Mouse (Mus musculus) CH12.LX (cell line): ENCODE data around the gene Hpcal1. TPM values are rescaled to one million over a fixed set of nuclear protein-coding genes. Genes with fewer than 3 reads are reported as not detected.

Source experiments
- DNase-seq: peaks from one replicate; pipeline ENCODE4 v3.0.0-alpha.2; 2013; ENCODE audit errors: extremely low read depth
- H3K27ac ChIP-seq: 2 replicates; pipeline ENCODE4 v1.5.1; 2012; ENCODE audit warnings: low read depth, mild to moderate bottlenecking, control low read depth, moderate library complexity; ENCODE audit not compliant: insufficient read depth
- H3K27me3 ChIP-seq: replicated peaks from 2 replicates; pipeline ENCODE3; 2012; ENCODE audit warnings: inconsistent platforms
- H3K36me3 ChIP-seq, 2 experiments: replicated peaks in 1 of 2; 2 replicates each; pipeline versions ENCODE3 to v1.6.1; 2012; ENCODE audit warnings: inconsistent platforms in 1 of 2, low read length in 1 of 2, mild to moderate bottlenecking in 1 of 2, mixed read lengths in 1 of 2, moderate library complexity in 1 of 2; ENCODE audit not compliant: control insufficient read depth in 1 of 2, insufficient read depth in 1 of 2
- H3K4me1 ChIP-seq, 2 experiments: 2 replicates each; pipeline ENCODE4 v1.6.1; 2012; ENCODE audit warnings: inconsistent platforms in 1 of 2, moderate library complexity in 1 of 2; ENCODE audit not compliant: insufficient read depth in 2 of 2, control insufficient read depth in 1 of 2
- H3K4me2 ChIP-seq: 2 replicates; pipeline ENCODE4 v1.6.1; 2012; ENCODE audit warnings: low read depth, mild to moderate bottlenecking, control low read depth; ENCODE audit not compliant: poor library complexity, insufficient read depth, severe bottlenecking
- H3K4me3 ChIP-seq, 3 experiments: fragments of 150-350 bp in 1 of 3; sonication (generic) in 1 of 3; replicated peaks in 1 of 3; 2 replicates each; pipeline versions ENCODE3 to v1.5.1; 2011 to 2012; ENCODE audit warnings: low read depth in 2 of 3, low read length in 2 of 3, mild to moderate bottlenecking in 2 of 3, moderate library complexity in 2 of 3, control low read depth in 1 of 3, improper control_type of control experiment in 1 of 3, inconsistent platforms in 1 of 3, mixed read lengths in 1 of 3; ENCODE audit not compliant: poor library complexity in 1 of 3
- H3K79me2 ChIP-seq: replicated peaks from 2 replicates; pipeline ENCODE4 v1.6.1; 2012; ENCODE audit warnings: mild to moderate bottlenecking, moderate library complexity; ENCODE audit not compliant: control insufficient read depth, poor library complexity, insufficient read depth, severe bottlenecking; ENCODE audit errors: extremely low read depth
- H3K9ac ChIP-seq: 2 replicates; pipeline ENCODE4 v1.6.1; 2012; ENCODE audit warnings: low read depth, mild to moderate bottlenecking, control low read depth, moderate library complexity; ENCODE audit not compliant: insufficient read depth
- H3K9me3 ChIP-seq: replicated peaks from 2 replicates; pipeline ENCODE3; 2012; ENCODE audit warnings: low read length, inconsistent platforms, mixed read lengths
- BHLHE40 ChIP-seq: IDR thresholded peaks from 2 replicates; pipeline ENCODE4 v1.6.1; 2011; ENCODE audit warnings: mild to moderate bottlenecking, low read depth, low read length, improper control_type of control experiment
- CHD1 ChIP-seq: IDR thresholded peaks from 2 replicates; pipeline ENCODE4 v1.6.1; 2012; ENCODE audit warnings: low read depth, low read length, improper control_type of control experiment, inconsistent platforms
- CHD2 ChIP-seq: IDR thresholded peaks from 2 replicates; pipeline ENCODE4 v1.6.1; 2011; ENCODE audit warnings: low read length, improper control_type of control experiment
- CTCF ChIP-seq, 2 experiments: IDR thresholded peaks in 1 of 2; conservative IDR thresholded peaks in 1 of 2; 2 replicates each; pipeline ENCODE4 v1.5.1; 2011 to 2012; ENCODE audit warnings: low read depth in 2 of 2, low read length in 2 of 2, improper control_type of control experiment in 1 of 2, inconsistent platforms in 1 of 2, mild to moderate bottlenecking in 1 of 2, moderate library complexity in 1 of 2
- ELF1 ChIP-seq: IDR thresholded peaks from 2 replicates; pipeline ENCODE4 v1.6.1; 2014; ENCODE audit warnings: low read depth, mild to moderate bottlenecking, inconsistent platforms, low read length, improper control_type of control experiment
- EP300 ChIP-seq: IDR thresholded peaks from 2 replicates; pipeline ENCODE4 v1.6.1; 2011; ENCODE audit warnings: low read length, improper control_type of control experiment
- ETS1 ChIP-seq: conservative IDR thresholded peaks from 2 replicates; pipeline ENCODE4 v1.6.1; 2012; ENCODE audit warnings: low read depth, mild to moderate bottlenecking, inconsistent platforms, low read length, improper control_type of control experiment, moderate library complexity
- GABPA ChIP-seq: IDR thresholded peaks from 2 replicates; pipeline ENCODE4 v1.6.1; 2012; ENCODE audit warnings: low read depth, low read length, improper control_type of control experiment, inconsistent platforms; ENCODE audit not compliant: insufficient replicate concordance
- IRF4 ChIP-seq: IDR thresholded peaks from 2 replicates; pipeline ENCODE4 v1.6.1; 2014; ENCODE audit warnings: low read depth, mild to moderate bottlenecking, inconsistent platforms, low read length, improper control_type of control experiment
- JUN ChIP-seq: IDR thresholded peaks from 2 replicates; pipeline ENCODE4 v1.6.1; 2011; ENCODE audit warnings: low read depth, mild to moderate bottlenecking, low read length, improper control_type of control experiment, moderate library complexity; ENCODE audit not compliant: insufficient read depth
- MAZ ChIP-seq: IDR thresholded peaks from 2 replicates; pipeline ENCODE4 v1.6.1; 2012; ENCODE audit warnings: low read depth, mild to moderate bottlenecking, inconsistent platforms, low read length, improper control_type of control experiment, moderate library complexity
- MYC ChIP-seq: IDR thresholded peaks from 2 replicates; pipeline ENCODE4 v1.6.1; 2011; ENCODE audit warnings: low read depth, mild to moderate bottlenecking, improper control_type of control experiment, low read length
- NRF1 ChIP-seq: IDR thresholded peaks from 2 replicates; pipeline ENCODE4 v1.6.1; 2014; ENCODE audit warnings: low read depth, mild to moderate bottlenecking, inconsistent platforms, low read length, improper control_type of control experiment, moderate library complexity
- PAX5 ChIP-seq: IDR thresholded peaks from 2 replicates; pipeline ENCODE4 v1.6.1; 2012; ENCODE audit warnings: low read length, inconsistent platforms, mixed read lengths
- POLR2A ChIP-seq: IDR thresholded peaks from 2 replicates; pipeline ENCODE4 v1.6.1; 2011; ENCODE audit warnings: low read depth, mild to moderate bottlenecking, improper control_type of control experiment, low read length
- POLR2AphosphoS2 ChIP-seq: IDR thresholded peaks from 2 replicates; pipeline ENCODE4 v1.6.1; 2011; ENCODE audit warnings: low read depth, low read length, improper control_type of control experiment
- RCOR1 ChIP-seq: conservative IDR thresholded peaks from 2 replicates; pipeline ENCODE4 v1.6.1; 2012; ENCODE audit warnings: low read depth, mild to moderate bottlenecking, inconsistent platforms, low read length, improper control_type of control experiment
- SMC3 ChIP-seq: IDR thresholded peaks from 2 replicates; pipeline ENCODE4 v1.6.1; 2011; ENCODE audit warnings: low read depth, low read length, improper control_type of control experiment
- TCF12 ChIP-seq: IDR thresholded peaks from 2 replicates; pipeline ENCODE4 v1.6.1; 2014; ENCODE audit warnings: low read depth, mild to moderate bottlenecking, inconsistent platforms, low read length, improper control_type of control experiment
- UBTF ChIP-seq: IDR thresholded peaks from 2 replicates; pipeline ENCODE4 v1.6.1; 2012; ENCODE audit warnings: low read depth, mild to moderate bottlenecking, inconsistent platforms, low read length, improper control_type of control experiment, moderate library complexity
- USF1 ChIP-seq: IDR thresholded peaks from 2 replicates; pipeline ENCODE4 v1.6.1; 2014; ENCODE audit warnings: low read depth, mild to moderate bottlenecking, inconsistent platforms, low read length, improper control_type of control experiment
- ZC3H11A ChIP-seq: IDR thresholded peaks from 2 replicates; pipeline ENCODE4 v1.6.1; 2012; ENCODE audit warnings: low read depth, mild to moderate bottlenecking, inconsistent platforms, low read length, improper control_type of control experiment
- ZMIZ1 ChIP-seq: IDR thresholded peaks from 2 replicates; pipeline ENCODE4 v1.6.1; 2012; ENCODE audit warnings: low read depth, mild to moderate bottlenecking, inconsistent platforms, low read length, improper control_type of control experiment
- ZNF384 ChIP-seq: IDR thresholded peaks from 2 replicates; pipeline ENCODE4 v1.6.1; 2012; ENCODE audit warnings: low read depth, low read length, improper control_type of control experiment, inconsistent platforms
- dilution Hi-C: fragments of 300-500 bp; cut with MboI; formaldehyde crosslinking; loops from 2 replicates; pipeline ENCODE4 v1.14.3; 2020; ENCODE audit warnings: low sequenced_read_pairs; ENCODE audit not compliant: extremely low pct_unique_long_range_greater_than_20kb, extremely low pct_ligation_motif_present
- in situ Hi-C: fragments of 300-500 bp; cut with MboI; formaldehyde crosslinking; loops from 3 replicates; pipeline ENCODE4 v1.14.3; 2019; ENCODE audit warnings: low sequenced_read_pairs, low pct_ligation_motif_present, low pct_unique_long_range_greater_than_20kb, mixed read lengths
- polyA plus RNA-seq: library from polyadenylated mRNA; unstranded; fragments of >175 nt; gene quantifications from 2 replicates; pipeline ENCODE4 v1.2.1, GENCODE M21; 2012; ENCODE audit warnings: low read depth; ENCODE audit not compliant: insufficient read length
- total RNA-seq, 2 experiments: library from RNA; depleted of rRNA; stranded (reverse); fragments of 300-350 nt in 1 of 2; fragments of >200 nt in 1 of 2; gene quantifications; 2 replicates each; pipeline ENCODE4 v1.2.3; 2012 to 2014

Hpcal1 gene
- total and polyA plus RNA-seq, 3 experiments, result 4.9 to 5.5 (median 4.9) TPM

- H3K36me3 ChIP-seq, result peaks cover 0 to 2% of the 10 kb centered on the region in 2 experiments
- no peak overlapping the region for H3K27ac ChIP-seq
- DNase-seq, result no peak
- no peak overlapping the region for H3K4me3 ChIP-seq
- TF ChIP-seq BHLHE40, result no peak
- TF ChIP-seq ZC3H11A, result no peak
- TF ChIP-seq IRF4, result no peak
- TF ChIP-seq JUN, result no peak
- TF ChIP-seq GABPA, result no peak
- no peak for TF ChIP-seq CHD2
- TF ChIP-seq RCOR1, result no peak
- no peak for TF ChIP-seq NRF1
- no peak for TF ChIP-seq TCF12
- no peaks in the 10 kb centered on the region for H3K79me2 ChIP-seq
- no peaks in the 10 kb centered on the region for H3K27me3 ChIP-seq
- H3K9ac ChIP-seq, result no peak overlapping the region
- dilution Hi-C loops (no loop called here), in situ Hi-C loops (loop anchor here (5.0 to 10.0 kb wide), 2 partner anchors 116 to 239 kb away; no protein-coding TSS in a partner anchor)
- H3K4me2 ChIP-seq, result no peak overlapping the region
- no peaks in the 10 kb centered on the region for H3K9me3 ChIP-seq
- peaks cover 0 to 3% of the 10 kb centered on the region in 2 experiments; a peak in 1 of 4 replicates for H3K4me1 ChIP-seq
Observed at GRCm38 (mm10) chr12:17791111-17791510, 100.5 kb downstream of the Hpcal1 start.

- no peak for DNase-seq
- Histone ChIP-seq H3K27me3 (no peaks in the 10 kb centered on the region), H3K9me3 (no peaks in the 10 kb centered on the region), H3K4me3 (no peak overlapping the region), H3K4me2 (no peak overlapping the region), H3K9ac (no peak overlapping the region), H3K4me1 (peaks cover 0 to 3% of the 10 kb centered on the region in 2 experiments; a peak in 1 of 4 replicates), H3K36me3 (no peaks in the 10 kb centered on the region), H3K79me2 (no peaks in the 10 kb centered on the region), H3K27ac (no peak overlapping the region)
- TF ChIP-seq PAX5 (no peak), UBTF (no peak), EP300 (no peak), SMC3 (no peak), ELF1 (no peak), CHD1 (no peak), ZMIZ1 (no peak), USF1 (no peak), POLR2AphosphoS2 (no peak), IRF4 (no peak), MAZ (no peak), BHLHE40 (no peak), ZNF384 (no peak), JUN (no peak), ETS1 (no peak), MYC (no peak), POLR2A (no peak), CHD2 (no peak), TCF12 (no peak), CTCF (conservative IDR thresholded peaks at IDR 0.05 in 1 of 2, IDR thresholded peaks at IDR 0.05 in 1 of 2; ENCODE audit: low read depth in 2 of 2, low read length in 2 of 2) (no peak)
- in situ Hi-C loops (loop anchor here (5.0 to 10.0 kb wide), 2 partner anchors 118 to 240 kb away; no protein-coding TSS in a partner anchor), dilution Hi-C loops (no loop called here)
Observed at GRCm38 (mm10) chr12:17792756-17793155, 102.1 kb downstream of the Hpcal1 start.
